Mouse (Mus musculus): ENCODE data around the gene Spns1. TPM values are rescaled to one million over a fixed set of nuclear protein-coding genes. Genes with fewer than 3 reads are reported as not detected.

Gene Spns1
- polyA plus RNA-seq (2017; shearing (Covaris generic)) = 41.4 TPM

GRCm38 (mm10) chr7:126377278-126378158, at the start of gene Spns1:
TSS of gene Spns1 (minus strand) at chr7:126377450.

DNA sequence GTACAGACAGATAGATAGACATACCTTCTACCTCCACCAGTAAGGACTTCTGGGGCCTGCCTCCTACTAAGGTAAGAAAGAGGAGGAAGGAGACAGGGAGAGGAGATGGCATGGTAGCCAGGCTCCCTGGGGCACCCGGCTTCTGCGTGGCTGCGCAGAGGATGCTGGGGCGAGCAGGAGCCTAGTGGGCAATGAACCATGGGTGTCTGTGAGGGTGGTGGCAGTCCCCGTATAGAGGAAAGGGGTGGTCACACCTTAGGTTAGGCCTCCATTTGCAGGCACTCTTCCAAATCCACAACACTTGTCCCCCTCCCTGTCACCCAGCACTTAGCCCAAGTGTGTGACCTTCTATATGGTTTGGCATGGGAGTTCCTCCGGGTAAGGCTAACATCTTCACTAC, 37.5 kb upstream of the Spns1 start, which contains the start of gene Cd19:
Gene Cd19 (minus strand): TSS at position 165 of the 400 bp plus-strand sequence.

DNA sequence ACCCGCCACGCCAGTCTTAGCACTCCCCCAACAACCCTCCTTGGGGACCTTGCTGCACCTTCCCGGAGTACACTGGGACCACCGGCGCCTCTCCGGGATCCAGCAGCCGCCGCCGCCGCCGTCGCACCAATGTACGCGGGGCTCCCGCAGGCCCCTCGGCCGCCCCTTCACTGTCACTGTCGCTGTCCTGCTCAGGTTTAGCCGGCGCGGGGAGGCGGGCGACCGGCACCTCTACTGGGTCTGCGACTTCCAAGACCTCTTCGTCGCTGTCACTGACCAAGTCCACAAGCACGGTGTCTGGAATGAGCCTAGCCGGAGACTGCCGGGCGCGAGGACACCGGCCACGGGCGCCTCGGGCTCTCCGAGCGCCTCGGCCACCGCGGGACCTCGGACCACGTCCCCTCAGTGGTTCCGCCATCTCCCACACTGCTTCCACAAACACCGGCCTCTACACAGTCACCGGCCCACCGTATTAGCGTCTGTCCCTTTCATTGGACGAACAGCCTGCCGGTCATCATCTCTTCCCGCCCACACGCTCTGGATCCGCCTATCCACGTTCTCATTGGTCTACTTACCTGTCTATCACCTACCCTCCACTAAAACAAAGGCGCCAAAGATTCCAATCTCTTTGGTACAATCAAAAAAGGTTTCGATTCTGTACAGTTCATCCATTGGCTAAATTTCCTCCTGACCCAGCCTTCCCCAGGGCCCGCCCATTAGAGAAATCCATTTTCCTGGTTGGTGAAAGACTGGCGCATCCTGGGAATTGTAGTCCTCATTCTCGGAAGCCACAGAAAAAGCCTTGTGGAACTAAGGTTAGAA, 19.3 kb upstream of the Spns1 start, which contains the start of gene Nfatc2ip:
Gene Nfatc2ip (minus strand): TSS at position 440 of the 822 bp plus-strand sequence.

DNA sequence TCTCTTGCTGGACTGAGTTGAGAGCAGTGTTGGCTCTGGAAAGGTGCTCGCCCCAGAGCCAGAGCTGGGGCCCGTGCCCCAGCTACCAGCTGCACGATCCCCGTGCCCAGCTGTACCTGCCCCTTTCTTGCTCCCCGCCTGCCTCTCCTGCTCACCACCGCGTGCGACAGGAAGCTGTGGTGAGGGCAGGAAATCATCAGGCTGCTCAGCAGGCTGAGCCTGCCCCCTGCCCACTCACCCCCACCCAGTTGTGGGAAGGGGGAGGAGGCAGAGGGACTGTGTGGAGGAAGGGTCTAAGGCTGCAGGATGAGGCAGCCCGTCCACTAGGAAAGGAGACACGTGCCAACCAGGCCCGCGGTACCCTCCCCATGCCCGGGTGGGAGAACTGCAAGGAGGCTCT, 7.9 kb downstream of the Spns1 start, which contains the start of gene Lat:
Gene Lat (minus strand): TSS at position 178 of the 400 bp plus-strand sequence.

Other genes starting within 250 kb of the Spns1 start
- 132 TPM for gene Xpo6, start 176.9 kb downstream of the Spns1 start, polyA plus RNA-seq (2017; shearing (Covaris generic))
- 26.4 TPM for gene Sbk1, start 104.8 kb downstream of the Spns1 start, polyA plus RNA-seq (2017; shearing (Covaris generic))
- 662 TPM for gene Lat, start 7.9 kb downstream of the Spns1 start, polyA plus RNA-seq (2017; shearing (Covaris generic))
- gene Nfatc2ip, start 19.3 kb upstream of the Spns1 start, polyA plus RNA-seq (2017; shearing (Covaris generic)) = 3.8 TPM
- 0.12 TPM for gene Cd19, start 37.4 kb upstream of the Spns1 start, polyA plus RNA-seq (2017; shearing (Covaris generic))
- 48.7 TPM for gene Rabep2, start 51.3 kb upstream of the Spns1 start, polyA plus RNA-seq (2017; shearing (Covaris generic))
- not detected for gene Atp2a1, start 85.7 kb upstream of the Spns1 start, polyA plus RNA-seq (2017; shearing (Covaris generic))
- 49.8 TPM for gene Sh2b1, start 98.0 kb upstream of the Spns1 start, polyA plus RNA-seq (2017; shearing (Covaris generic))
- 98.5 TPM for gene Tufm, start 109.9 kb upstream of the Spns1 start, polyA plus RNA-seq (2017; shearing (Covaris generic))
- 106 TPM for gene Atxn2l, start 126.0 kb upstream of the Spns1 start, polyA plus RNA-seq (2017; shearing (Covaris generic))
- gene Eif3c, start 189.0 kb upstream of the Spns1 start, polyA plus RNA-seq (2017; shearing (Covaris generic)) = 159 TPM
- 7.1 TPM for gene Apobr, start 207.5 kb upstream of the Spns1 start, polyA plus RNA-seq (2017; shearing (Covaris generic))
- gene Cln3, start 208.4 kb upstream of the Spns1 start, polyA plus RNA-seq (2017; shearing (Covaris generic)) = 105 TPM
- gene Il27, start 217.5 kb upstream of the Spns1 start, polyA plus RNA-seq (2017; shearing (Covaris generic)) = not detected

All from effector memory CD4-positive, alpha-beta T cell, adult 7 months (primary cell).